Mouse (Mus musculus) forelimb bud, embryonic 11.5 days (tissue): ENCODE measurements around the gene Heatr6.
A peak's percentile ranks its signal among the peaks of the same experiment; 100 is the strongest.

ENCODE experiments used
- DNase-seq: peaks from one replicate; pipeline ENCODE4 v3.0.0-alpha.2; 2012; ENCODE audit warnings: low read depth, low spot score

Heatr6 gene

DNA sequence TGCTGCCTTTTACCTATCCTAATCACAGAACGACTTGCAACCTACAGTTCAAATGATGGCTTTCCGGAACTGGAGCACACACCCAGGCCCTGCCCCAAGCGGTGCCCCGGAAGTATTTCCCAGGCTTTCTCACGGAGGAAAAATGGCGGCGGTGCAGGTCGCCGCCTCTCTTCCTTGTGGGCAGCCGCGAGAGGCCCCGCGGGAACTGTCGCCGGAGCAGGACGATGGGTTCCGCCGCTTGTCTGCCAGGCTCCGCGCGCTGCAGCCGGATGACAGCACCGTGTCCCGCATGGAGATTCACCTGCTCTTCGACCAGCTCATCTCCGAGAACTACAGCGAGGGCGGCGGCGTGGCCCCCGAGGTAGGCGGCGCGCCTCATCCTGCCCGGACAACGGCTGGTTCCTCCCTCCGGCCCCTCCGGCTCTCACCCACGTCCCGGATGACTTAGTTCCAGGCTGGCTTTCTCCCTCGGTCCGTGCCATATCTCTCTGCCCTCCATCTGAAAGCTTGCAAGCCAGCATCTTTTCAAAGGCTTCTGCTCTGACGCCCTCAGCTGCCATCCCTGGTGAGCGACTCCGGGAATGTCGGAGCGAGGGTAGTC, at the start of gene Heatr6:
Gene Heatr6, plus strand, starts transcription at position 116 of the 601 bp plus-strand sequence.
- peak; percentile 87 for DNase-seq

DNA sequence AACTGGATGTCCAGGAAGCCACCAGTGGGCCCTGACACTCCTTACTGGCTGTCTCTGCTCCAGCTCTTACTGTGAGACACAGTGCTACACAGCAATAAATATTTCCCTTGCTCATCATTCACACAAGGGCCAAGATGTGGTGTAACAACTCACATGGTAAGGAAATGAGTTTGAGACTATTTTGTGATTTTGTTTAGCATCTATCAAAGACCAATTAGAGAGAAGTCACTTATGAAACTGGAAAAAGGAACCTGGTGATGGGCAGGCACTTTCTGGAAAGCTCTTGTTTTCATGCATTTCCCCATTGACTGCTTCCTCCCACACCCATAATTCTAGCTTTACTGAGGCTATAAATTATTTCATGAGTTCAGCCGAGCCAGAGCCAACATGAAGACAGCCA, 49.8 kb upstream of the Heatr6 start, which contains the start of gene Wfdc17:
Gene Wfdc17, plus strand, starts transcription at position 287 of the 400 bp plus-strand sequence.
- DNase-seq: no peak

- no peak for DNase-seq
These were observed 44.8 kb upstream of the Heatr6 start, which contains the start of gene Wfdc18 for GRCm38 (mm10) chr11:83708715-83709114. Wfdc18 (plus strand) TSS chr11:83709015.

DNA sequence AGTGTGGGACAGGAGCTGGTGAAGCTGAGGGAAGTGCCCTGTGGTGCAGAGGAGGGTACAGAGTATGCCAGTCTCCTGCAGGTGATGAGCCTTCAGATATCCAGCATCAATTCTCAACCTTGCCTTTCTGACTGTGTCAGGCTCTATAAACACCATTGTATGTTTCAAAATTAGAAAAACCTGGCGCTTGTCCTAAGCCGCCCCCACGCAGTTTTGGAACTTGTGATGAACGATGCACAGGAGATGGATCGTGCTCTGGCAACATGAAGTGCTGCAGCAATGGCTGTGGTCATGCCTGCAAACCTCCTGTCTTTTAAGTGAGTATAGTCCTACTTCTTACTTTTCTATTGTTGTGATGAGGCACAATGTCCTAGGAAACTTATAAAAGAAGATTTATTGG, 43.8 kb upstream of the Heatr6 start:
- no peak for DNase-seq

- DNase-seq: no peak
These were observed 40.8 kb upstream of the Heatr6 start for GRCm38 (mm10) chr11:83712671-83713070.

DNA sequence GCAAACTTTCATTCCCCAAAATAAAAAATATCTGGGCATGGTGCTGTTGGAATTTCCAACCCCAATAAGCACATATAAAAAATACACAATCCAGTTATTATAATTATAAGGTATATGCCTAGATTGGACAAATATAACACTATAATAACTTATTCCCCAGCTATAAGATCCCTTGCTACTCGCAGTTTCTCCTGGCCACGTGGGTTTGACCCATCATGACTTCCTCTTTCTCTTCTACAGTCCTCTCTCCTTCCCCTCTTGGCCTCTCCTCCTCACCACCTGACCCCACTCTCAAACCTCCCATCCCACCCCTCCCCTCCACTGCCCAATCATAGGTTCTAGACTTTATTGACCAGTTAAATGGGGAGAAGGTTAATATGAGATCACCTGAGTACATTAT, 39.6 kb upstream of the Heatr6 start:
- DNase-seq: no peak

- DNase-seq: no peak
These were observed 36.3 kb upstream of the Heatr6 start for GRCm38 (mm10) chr11:83717042-83717665.

DNA sequence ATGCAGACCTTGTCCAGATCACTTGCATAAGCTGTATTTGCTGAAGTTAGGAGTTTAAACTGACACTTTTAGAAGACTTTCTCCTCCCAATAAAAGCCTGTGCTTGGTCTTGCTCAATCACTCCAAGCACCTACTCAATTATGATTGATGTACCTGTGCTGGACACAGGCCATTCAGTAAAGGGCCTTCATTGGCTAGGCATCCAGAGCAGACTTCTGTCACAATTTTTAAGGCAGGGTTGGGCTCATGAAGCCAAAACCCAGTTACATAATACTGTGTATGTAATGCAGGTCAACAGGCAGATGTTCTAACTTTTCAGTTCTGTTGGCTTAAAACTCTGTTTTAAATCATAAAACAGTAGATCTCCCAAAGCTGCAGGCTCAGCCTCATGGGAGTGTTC, 32.7 kb upstream of the Heatr6 start:
- no peak for DNase-seq

- no peak for DNase-seq
These were observed 24.6 kb upstream of the Heatr6 start for GRCm38 (mm10) chr11:83728757-83729432.

GRCm38 (mm10) chr11:83731116-83731515, 22.4 kb upstream of the Heatr6 start:
- DNase-seq: no peak

- DNase-seq: no peak
These were observed 20.3 kb upstream of the Heatr6 start for GRCm38 (mm10) chr11:83733071-83733640.

GRCm38 (mm10) chr11:83734215-83734614, 19.3 kb upstream of the Heatr6 start:
- DNase-seq: no peak

GRCm38 (mm10) chr11:83735881-83736280, 17.6 kb upstream of the Heatr6 start:
- no peak for DNase-seq

GRCm38 (mm10) chr11:83737109-83737558, 16.4 kb upstream of the Heatr6 start:
- no peak for DNase-seq

- peak; percentile 68 for DNase-seq
These were observed 14.3 kb upstream of the Heatr6 start for GRCm38 (mm10) chr11:83739241-83739640.

DNA sequence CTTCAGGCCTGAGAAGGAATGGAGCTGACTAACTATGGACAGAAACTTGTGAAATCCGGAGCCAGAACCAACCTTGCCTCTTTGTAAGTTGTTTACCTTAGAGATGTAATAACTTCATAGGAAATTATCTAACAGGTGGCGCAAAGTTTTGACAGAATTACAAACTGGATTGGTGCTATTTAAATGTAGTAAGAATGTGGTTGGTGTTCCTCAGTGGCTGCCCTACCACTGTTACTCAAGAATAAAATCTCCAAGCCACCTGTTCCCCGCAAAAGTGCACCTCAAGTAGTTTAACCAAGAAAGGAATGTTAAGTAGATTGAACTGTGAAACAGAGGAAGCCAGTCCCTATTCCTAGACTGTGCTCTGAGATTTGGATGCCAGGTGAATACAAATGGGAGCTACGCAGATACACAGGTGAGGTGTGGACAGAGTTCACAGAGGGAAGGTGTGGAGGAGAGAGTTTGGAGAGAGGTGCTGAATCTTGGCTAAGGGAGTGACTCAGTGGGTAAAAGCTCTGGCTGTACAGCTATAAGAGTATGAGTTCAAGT, 13.0 kb upstream of the Heatr6 start:
- no peak for DNase-seq

DNA sequence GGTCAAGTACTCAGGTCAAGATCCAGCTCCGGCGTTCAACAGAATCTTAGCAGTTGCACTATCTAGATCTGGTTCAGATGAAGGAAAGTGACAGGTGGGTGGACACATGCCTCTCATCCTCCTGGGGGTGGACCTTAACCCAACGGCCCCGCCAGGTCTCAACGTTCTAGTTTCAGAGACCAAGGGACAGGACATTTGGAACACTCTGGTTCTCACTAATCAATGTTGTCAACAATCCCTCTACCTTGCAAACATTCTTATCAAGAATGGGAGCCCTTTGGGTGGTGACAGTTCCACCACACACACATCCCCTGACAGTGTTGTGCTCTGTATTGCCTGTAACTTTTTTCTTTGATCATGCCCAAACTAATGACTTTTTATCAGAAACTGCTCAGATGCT, 11.7 kb upstream of the Heatr6 start:
- no peak for DNase-seq

GRCm38 (mm10) chr11:83742731-83743355, 10.7 kb upstream of the Heatr6 start:
- no peak for DNase-seq

GRCm38 (mm10) chr11:83743525-83743924, 10.0 kb upstream of the Heatr6 start:
- DNase-seq: no peak

DNA sequence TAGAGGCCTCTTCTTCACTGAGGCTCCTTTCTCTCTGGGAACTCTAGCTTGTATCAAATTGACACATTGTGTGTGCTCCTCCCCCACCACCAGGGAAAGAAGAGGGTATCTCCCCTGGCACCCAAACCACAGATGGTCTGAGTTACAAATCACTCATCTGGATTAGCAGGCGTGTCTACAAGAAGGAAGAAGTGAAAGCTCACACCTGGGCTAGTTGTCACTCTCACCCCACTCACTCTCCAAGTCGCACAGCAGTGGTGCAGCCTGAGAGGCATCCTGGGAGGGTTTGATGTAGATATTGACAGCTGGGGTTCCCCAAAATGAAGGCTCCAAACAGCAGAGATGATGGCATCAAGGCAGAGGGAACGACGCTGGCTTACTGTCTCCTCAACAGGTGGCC, 7.3 kb upstream of the Heatr6 start:
- no peak for DNase-seq

DNA sequence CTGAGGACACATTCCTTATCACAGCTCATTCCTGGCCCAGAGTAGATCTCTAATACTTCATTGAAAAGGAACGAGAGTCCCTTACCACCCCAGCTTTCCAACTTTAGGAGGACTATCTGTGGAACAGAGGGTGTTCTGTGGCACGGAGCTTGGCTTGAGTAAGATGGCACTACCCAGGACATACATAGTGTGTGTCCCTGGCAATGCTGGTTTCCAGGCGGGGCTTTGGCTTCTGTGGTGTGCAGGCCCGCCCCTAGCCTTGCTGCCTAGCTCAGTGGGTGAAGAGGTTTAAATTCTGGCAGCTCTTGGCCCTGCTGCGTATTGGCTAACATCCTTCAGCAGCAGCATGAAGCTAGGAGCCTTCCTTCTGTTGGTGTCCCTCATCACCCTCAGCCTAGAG, 6.8 kb upstream of the Heatr6 start, which contains the start of gene Wfdc21:
Gene Wfdc21, plus strand, starts transcription at position 260 of the 400 bp plus-strand sequence.
- DNase-seq: no peak
